Mouse (Mus musculus): ENCODE measurements around the gene Fam19a5.

Gene Fam19a5

DNA sequence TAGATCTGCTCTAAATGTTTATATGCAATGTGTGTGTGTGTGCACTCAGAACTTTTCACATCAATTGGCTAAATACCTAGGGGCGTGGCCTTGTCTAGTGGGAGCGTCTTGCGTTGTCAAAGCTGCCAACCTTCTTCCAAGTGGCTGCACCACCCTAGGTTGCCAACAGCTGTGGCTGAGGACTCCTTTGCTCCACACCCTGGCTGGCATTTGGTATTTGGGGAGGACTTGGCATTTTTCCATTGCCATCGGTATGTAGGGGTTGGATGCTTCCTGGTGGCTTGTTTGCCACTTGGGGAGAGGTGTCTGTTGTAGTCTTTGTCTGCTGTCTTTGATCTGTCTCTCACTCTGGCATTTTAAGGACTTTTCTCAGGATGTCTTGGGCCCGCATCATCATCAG, 124.0 kb downstream of the Fam19a5 start:
- DNase-seq = no peak

GRCm38 (mm10) chr15:87671929-87672328, 127.8 kb downstream of the Fam19a5 start:
- DNase-seq = no peak

GRCm38 (mm10) chr15:87678711-87679110, 134.6 kb downstream of the Fam19a5 start:
- no peak for DNase-seq

DNA sequence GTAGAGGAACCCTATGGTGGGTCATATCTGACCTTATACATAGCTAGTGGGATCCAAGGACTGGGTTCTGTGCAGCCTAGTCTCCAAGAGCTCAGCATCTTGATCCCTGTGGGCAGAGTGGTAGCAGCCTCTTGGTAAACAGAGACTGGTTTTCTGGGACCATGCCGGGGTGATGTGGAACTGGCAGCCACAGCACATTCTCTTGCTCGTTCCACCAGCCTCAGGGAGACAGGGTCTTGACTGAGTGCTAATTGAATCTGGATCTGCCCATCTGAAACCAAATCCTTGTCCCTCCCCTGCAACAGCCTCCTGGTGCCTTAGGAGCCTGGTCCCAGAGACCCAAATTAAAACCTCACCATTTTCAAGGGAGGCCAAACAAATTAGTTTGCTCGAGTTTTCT, 138.3 kb downstream of the Fam19a5 start:
- DNase-seq = no peak

DNA sequence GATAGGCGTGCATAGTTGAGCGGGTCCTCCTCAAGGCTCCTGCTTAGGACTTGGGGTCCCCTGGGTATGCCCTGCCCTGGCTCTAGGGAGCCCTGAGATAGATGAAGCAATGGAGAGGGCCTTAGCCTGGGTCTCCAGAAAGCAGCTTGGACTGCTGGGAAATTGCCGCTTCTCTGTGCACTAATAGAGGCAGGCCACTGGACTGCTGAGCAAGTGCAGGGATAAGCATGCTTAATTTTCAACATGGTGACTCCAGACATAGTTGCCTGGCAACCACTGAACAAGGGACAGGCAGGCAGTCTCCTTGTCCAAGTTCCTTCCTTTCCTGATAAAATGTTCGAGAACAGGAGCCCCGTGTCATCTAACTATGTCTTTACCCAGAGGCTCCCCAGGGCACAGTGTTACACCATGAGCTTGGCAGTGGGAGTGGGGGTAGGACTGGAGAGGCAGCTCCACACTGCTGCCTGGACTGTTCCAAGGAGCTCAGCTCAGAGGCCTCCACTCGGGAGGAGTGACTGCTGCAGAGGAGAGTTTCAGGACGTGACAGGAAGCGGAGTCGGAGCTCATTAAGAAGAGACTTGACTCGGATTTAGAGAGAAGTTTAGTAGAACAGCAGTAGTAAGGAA, 142.4 kb downstream of the Fam19a5 start:
- DNase-seq = no peak

DNA sequence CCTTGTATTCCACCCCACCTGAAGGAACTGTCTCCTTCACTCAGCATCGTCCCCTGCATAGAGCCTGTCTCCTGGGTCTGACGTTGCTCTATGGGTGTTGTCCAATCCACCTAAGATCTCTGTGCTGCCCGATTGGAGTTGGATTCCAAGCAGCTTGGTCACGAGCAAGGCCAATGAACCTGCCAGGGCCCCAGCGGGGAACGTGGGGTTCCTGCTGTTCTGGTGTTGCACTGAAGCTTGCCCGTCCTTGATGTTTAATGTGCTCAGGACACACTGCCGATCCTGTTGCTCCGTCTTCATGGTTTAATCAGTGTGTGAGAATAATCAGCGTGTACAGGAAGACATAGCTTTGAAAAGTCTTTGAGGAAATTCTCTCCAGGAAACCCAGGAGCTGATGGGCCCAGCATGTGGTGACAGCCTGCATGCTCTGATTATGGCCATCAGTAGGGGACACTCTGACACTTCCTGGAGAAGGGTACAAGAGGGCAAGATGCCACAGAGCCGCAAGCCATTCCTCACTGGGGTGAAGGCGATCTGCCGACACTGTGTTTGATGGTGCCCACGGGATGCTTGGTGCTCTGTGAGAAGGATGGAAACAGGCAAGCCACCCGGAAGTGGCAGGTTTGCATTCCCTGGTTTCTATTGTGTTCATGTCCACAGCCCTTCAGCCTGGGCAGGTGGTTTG, 147.3 kb downstream of the Fam19a5 start:
- DNase-seq = no peak

DNA sequence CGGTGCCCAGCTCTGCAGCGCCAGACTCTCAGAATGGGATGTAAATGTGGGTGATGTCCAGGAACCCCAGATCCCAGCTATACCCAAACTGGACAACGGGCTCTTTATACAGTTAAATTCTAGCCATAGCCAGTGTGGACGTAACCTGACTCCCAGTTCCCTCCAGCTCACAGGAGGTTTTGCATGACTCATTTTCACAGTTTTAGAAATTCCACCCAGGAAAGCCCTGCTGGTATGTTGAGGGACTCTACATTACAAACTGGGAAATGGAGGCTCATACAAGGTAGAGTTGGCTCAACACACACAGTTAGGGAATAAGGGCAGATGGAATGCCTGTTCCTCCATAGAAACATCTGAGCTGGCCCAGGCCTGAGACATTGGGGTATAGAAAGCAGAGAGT, 147.9 kb downstream of the Fam19a5 start:
- no peak for DNase-seq

GRCm38 (mm10) chr15:87692394-87692793, 148.3 kb downstream of the Fam19a5 start:
- DNase-seq = no peak

DNA sequence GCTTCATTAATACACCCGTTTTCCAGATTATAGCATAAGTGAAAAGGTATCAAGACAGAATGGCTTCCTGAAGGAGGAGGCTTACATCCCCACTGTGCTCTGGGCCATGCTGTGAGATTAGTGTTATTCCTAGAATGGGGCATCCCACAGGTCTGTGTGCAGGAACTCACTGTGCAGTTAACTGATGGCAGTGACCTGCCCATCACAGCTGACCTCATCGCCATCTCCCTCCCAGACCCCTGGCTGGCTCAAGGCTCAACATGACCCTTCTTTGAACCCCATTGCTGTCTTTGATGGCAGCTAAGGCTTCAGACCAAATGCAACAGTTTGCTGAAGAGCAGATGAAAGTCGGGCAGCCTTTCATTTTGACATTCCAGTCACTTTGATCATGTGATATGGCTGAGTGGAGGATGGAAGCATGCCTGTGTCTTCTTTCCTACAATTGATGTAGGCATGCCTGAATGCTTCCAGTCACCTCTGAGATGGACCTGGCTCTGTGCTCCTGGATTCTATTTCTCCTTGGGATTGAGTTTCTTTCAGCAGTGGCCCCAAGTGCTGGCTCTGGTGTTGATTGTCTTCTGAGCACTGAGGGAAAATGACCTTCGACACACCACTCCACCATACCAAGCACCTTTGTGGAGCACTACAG, 148.9 kb downstream of the Fam19a5 start:
- DNase-seq = no peak

DNA sequence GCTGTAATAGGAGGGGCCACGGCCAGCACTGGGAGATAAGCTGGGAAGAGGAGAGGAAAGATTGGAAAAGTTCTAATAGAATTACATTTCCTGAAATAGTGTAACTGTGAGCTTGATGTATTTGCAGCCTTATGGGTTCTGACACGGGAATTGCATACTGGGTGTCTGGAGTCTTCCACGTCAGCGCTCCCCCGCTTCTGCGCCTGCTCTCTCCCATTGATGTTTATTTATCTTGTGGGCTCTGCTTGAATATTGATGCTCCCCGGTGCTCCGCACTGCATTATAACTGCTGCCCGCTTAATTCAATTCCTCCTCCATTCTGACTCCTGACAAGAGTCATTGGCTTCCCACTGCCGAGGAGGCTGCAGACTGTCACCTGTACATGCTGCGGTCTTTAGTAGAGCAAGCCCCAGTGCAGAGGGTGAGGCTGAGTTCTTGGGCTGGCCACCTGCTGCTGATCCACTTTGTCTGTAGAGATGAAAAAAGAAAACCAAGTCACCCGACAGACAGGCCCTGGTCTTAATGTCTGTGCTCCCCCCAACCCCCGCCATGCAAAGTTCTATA, 153.4 kb downstream of the Fam19a5 start:
- no peak for DNase-seq

GRCm38 (mm10) chr15:87698562-87699320, 154.6 kb downstream of the Fam19a5 start:
- peak; percentile 43 for DNase-seq

- no peak for DNase-seq
Observed at GRCm38 (mm10) chr15:87702821-87703220, 158.7 kb downstream of the Fam19a5 start.

DNA sequence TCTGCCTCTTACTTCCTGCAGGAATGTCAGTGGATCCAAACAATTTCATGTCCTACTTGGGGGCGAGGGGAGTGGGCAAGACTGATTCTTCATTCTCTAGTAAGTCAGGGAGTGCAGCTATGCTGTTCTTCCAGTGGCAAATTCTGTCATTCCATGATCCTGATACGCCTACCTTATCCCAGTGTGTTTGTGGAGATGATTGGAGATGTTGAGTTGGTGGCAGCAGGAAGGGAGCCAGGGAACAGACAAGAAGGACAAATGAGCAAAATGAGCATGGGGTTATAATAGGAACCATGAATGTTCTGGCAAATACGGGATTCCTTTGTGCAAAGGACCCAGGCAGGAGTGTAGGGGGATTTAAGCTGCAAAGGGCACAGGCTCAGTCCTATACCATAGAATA, 159.2 kb downstream of the Fam19a5 start:
- DNase-seq = no peak

GRCm38 (mm10) chr15:87711790-87712189, 167.7 kb downstream of the Fam19a5 start:
- DNase-seq = no peak

DNA sequence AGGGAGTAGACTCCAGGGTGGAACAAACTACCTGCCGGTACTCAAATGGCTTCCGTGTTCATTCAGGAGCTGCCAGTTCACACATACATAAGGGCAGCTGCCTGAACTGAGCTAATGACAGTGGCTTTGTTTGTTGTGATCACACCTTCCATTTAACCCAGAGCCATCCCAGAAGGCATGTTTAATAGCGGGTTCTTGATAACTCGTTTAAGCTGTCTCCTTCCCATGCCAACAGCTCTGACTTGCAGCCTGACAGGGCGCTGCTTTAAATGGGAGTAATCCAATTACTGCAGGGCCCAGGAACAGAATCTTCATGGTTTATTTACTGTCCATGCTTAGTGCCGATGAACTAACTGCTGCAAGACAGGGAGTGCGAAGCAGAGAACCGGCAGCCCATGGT, 168.1 kb downstream of the Fam19a5 start:
- no peak for DNase-seq

- DNase-seq = peak; percentile 39
Observed at GRCm38 (mm10) chr15:87715037-87715676, 171.1 kb downstream of the Fam19a5 start.

DNA sequence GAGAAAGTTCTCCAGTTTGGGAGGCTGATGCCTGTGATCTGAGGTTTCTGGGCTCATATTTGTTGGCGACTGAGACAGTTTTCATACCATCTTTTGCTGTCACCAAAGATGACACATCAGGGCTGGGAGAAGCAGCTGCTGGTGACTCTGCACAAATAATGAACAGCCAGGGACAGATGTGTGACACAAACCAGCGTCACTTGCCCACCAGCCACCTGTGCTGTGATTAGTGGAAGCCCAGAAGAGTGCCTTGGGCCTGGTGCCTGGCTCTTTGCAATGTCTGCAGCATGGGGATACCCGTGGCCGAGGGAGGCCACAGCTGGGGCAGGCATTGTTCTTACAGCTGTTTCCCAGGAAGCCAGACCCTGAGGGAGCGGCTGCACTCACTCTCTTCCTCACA, 173.0 kb downstream of the Fam19a5 start:
- DNase-seq = no peak

DNA sequence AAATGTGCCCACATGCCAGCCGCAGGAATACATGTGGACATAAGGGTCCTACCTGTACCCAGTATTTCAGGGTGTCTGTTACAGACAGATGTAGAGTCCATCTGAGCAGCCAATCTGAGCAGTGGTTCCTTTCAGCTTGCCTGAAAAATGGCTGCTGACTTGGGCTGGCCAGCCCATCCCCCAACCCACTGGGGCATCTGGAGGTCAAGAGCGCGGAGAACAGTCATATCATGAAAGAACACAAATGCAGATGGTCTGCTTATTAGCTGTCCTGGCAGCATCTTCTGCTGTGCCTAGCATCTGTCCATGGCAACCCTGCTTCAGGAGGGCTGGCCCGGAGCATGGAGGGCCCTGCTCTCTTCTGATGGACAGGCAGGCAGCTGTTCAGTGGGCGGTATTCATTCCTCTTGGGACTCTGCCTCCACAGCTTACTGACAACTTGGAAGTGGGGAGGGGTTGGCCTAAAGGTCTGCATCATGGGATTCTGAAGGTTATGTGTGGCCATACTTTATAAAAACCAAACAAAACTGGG, 179.4 kb downstream of the Fam19a5 start:
- DNase-seq = no peak

DNA sequence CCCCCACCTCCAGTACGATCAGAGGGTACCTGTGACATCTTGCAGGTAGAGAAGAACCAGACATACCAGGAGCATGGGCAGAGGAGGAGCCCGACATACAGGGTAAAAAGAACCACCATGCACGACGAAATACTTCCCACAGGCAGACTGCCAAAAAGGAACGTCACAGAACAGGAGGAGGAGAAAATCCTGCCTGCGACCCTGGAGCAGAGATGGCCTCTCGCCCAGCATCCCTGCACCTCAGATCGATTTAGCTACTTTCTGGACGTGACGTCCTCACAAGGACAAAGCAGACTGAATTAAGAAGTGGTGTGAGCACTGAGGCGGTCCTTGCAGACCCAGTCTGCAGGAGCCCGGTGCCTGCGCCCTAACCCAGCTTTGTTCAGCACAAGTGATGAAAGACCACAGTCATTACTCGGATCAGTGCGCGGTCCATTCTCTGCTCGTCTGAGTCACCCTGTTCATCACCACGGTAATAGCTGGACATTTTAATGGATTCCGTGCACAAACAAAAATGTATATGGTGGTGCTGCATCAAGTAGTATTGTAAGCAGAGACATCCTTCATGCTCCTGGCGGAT, 182.6 kb downstream of the Fam19a5 start:
- DNase-seq = no peak

GRCm38 (mm10) chr15:87736345-87736744, 192.2 kb downstream of the Fam19a5 start:
- DNase-seq = no peak

DNA sequence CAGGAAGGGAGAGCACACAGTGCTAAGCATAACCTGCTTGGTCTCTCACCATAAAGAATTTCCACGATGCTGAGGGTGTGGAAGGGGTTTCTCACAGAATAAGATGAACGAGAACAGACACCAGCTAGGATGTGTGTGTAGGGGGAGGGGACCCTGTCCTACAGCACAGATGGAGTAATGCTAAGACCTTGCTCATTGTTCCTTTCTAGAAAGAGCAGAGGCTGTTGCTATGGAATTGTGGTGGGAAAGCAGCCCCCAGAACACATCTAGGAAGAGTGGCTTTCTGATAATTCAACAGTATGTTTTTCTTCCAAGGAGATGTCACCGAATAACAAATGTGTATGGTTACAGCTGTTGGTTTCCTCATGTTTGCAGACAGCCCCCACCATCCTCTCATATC, 211.4 kb downstream of the Fam19a5 start:
- no peak for DNase-seq

DNA sequence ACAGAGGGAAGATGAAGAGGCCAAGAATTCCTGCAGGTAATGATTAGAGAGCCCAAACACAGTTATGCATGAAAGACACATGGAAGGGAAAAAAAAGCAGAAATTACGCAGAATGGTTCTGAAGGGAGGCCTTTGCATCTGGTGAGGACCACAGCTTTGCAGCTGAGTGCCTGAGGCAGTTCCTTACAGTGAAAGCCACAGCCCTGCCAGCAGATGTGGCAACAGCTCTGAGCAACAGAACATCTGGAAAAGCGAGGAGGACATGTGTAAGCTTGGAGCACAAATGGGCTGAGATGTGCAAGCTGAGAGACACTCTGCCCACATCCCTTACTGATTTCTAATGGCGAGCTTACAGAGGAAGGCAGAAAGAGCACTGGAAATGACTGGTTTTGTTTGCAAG, 221.8 kb downstream of the Fam19a5 start:
- no peak for DNase-seq
